Mouse (Mus musculus) CH12.LX (cell line): ENCODE measurements around the gene Rpl10a.

ENCODE experiments used
- BHLHE40 ChIP-seq: IDR thresholded peaks from 2 replicates; pipeline ENCODE4 v1.6.1; 2011; ENCODE audit warnings: mild to moderate bottlenecking, low read depth, low read length, improper control_type of control experiment
- CTCF ChIP-seq, 2 experiments: IDR thresholded peaks in 1 of 2; conservative IDR thresholded peaks in 1 of 2; 2 replicates each; pipeline ENCODE4 v1.5.1; 2011 to 2012; ENCODE audit warnings: low read depth in 2 of 2, low read length in 2 of 2, improper control_type of control experiment in 1 of 2, inconsistent platforms in 1 of 2, mild to moderate bottlenecking in 1 of 2, moderate library complexity in 1 of 2
- GABPA ChIP-seq: IDR thresholded peaks from 2 replicates; pipeline ENCODE4 v1.6.1; 2012; ENCODE audit warnings: low read depth, low read length, improper control_type of control experiment, inconsistent platforms; ENCODE audit not compliant: insufficient replicate concordance
- MAX ChIP-seq: IDR thresholded peaks from 2 replicates; pipeline ENCODE4 v1.6.1; 2011; ENCODE audit warnings: low read length, improper control_type of control experiment
- POLR2A ChIP-seq: IDR thresholded peaks from 2 replicates; pipeline ENCODE4 v1.6.1; 2011; ENCODE audit warnings: low read depth, mild to moderate bottlenecking, improper control_type of control experiment, low read length

DNA sequence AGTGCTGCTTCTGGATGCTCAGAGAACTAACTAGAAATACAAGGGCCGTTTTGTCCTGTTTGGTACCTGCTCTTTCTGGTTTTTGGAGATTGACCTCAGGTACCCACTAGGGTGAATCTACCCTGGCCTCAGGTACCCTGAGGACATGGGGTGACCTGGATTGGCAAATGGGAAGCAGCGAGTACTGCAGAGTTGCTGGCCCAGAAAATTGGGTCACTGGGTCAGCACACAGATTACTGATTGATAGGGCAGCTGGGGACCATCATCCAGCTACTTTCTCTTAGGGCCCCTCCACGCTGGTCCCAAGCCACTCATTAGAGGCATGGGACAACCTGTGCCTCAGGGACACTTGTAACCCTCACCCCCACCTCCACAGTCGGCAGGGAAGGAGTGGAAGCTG, 49.0 kb upstream of the Rpl10a start:
- no peak for TF ChIP-seq POLR2A
- TF ChIP-seq MAX = no peak
- no peak for TF ChIP-seq CTCF (conservative IDR thresholded peaks at IDR 0.05 in 1 of 2, IDR thresholded peaks at IDR 0.05 in 1 of 2; ENCODE audit: low read depth in 2 of 2, low read length in 2 of 2)
- no peak for TF ChIP-seq GABPA
- no peak for TF ChIP-seq BHLHE40
